Mouse (Mus musculus) embryonic stem cell, embryonic (primary cell): ENCODE data around the gene Hspb8.

Experiments
- CTCF ChIA-PET, 4 experiments: fragments of 300-600 bp in 2 of 4; fragments of 350-600 bp in 2 of 4; sonication (Branson Sonifier 250); formaldehyde crosslinking; loops; one replicate each; lab custom pipeline; 2022; ENCODE audit warnings: inconsistent platforms in 2 of 4; lab: Charles Lee
- POLR2A ChIA-PET, 4 experiments: fragments of 300-600 bp in 2 of 4; fragments of 350-600 bp in 2 of 4; sonication (Branson Sonifier 250); formaldehyde crosslinking; loops; one replicate each; lab custom pipeline; 2022; ENCODE audit warnings: antibody characterized with exemption in 4 of 4, inconsistent platforms in 1 of 4; lab: Charles Lee

The Hspb8 gene

GRCm38 (mm10) chr5:116382646-116383045, 40.0 kb downstream of the Hspb8 start:
- CTCF ChIA-PET = interaction anchor here in 2 of 4 experiments (0.7 to 1.2 kb wide), 3 partner anchors 12 to 517 kb away, joined by 3 read pairs; no protein-coding TSS in a partner anchor
- POLR2A ChIA-PET = interaction anchor here (0.6 to 13.1 kb wide), 53 partner anchors 8 to 974 kb away, joined by 3 to 314 read pairs (median 5); partner anchors contain the start of genes Hspb8 (in 2 of the 4) and Wsb2 (in 1 of the 4)

GRCm38 (mm10) chr5:116381726-116382125, 40.9 kb downstream of the Hspb8 start:
- ChIA-PET CTCF (interaction anchor here in 1 of 4 experiments (1.2 kb wide), 1 partner anchor 516 kb away, joined by 3 read pairs; no protein-coding TSS in a partner anchor), POLR2A (interaction anchor here (0.7 to 13.1 kb wide), 39 partner anchors 9 to 349 kb away, joined by 3 to 314 read pairs (median 7); partner anchors contain the start of gene Hspb8 (in 2 of the 4))

GRCm38 (mm10) chr5:116381217-116381616, 41.4 kb downstream of the Hspb8 start:
- CTCF ChIA-PET = interaction anchor here in 2 of 4 experiments (0.6 to 1.2 kb wide), 7 partner anchors 60 to 1833 kb away, joined by 3 to 5 read pairs (median 3); no protein-coding TSS in a partner anchor
- POLR2A ChIA-PET = interaction anchor here (0.6 to 13.1 kb wide), 26 partner anchors 12 to 231 kb away, joined by 3 to 314 read pairs (median 8); partner anchors contain the start of gene Hspb8 (in 1 of the 4)

GRCm38 (mm10) chr5:116380384-116380783, 42.3 kb downstream of the Hspb8 start:
- ChIA-PET POLR2A (interaction anchor here in 3 of 4 experiments (0.5 to 13.1 kb wide), 23 partner anchors 14 to 1177 kb away, joined by 3 to 314 read pairs (median 5); partner anchors contain the start of gene Hspb8 (in 1 of the 3)), CTCF (interaction anchor here in 2 of 4 experiments (0.5 to 1.1 kb wide), 3 partner anchors 77 to 1462 kb away, joined by 3 read pairs; no protein-coding TSS in a partner anchor)

GRCm38 (mm10) chr5:116378872-116379271, 43.8 kb downstream of the Hspb8 start:
- CTCF ChIA-PET = interaction anchor here in 1 of 4 experiments (0.9 kb wide), 1 partner anchor 8 kb away, joined by 3 read pairs; no protein-coding TSS in a partner anchor
- POLR2A ChIA-PET = interaction anchor here in 3 of 4 experiments (0.7 to 13.1 kb wide), 8 partner anchors 8 to 970 kb away, joined by 3 to 314 read pairs (median 3); no protein-coding TSS in a partner anchor

GRCm38 (mm10) chr5:116367923-116368322, 54.7 kb downstream of the Hspb8 start:
- CTCF ChIA-PET = no interaction called here
- POLR2A ChIA-PET = no interaction called here

- CTCF ChIA-PET = interaction anchor here in 1 of 4 experiments (0.6 kb wide), 1 partner anchor 56 kb away, joined by 3 read pairs; no protein-coding TSS in a partner anchor
- POLR2A ChIA-PET = interaction anchor here in 1 of 4 experiments (0.6 to 1.0 kb wide), 4 partner anchors 8 to 100 kb away, joined by 3 to 6 read pairs (median 4); no protein-coding TSS in a partner anchor
These were observed 55.6 kb downstream of the Hspb8 start for GRCm38 (mm10) chr5:116366889-116367682.

GRCm38 (mm10) chr5:116361342-116361741, 61.3 kb downstream of the Hspb8 start:
- CTCF ChIA-PET = interaction anchor here (0.5 to 2.5 kb wide), 17 partner anchors 8 to 238 kb away, joined by 3 to 13 read pairs (median 3); no protein-coding TSS in a partner anchor
- POLR2A ChIA-PET = interaction anchor here in 2 of 4 experiments (0.5 to 1.3 kb wide), 6 partner anchors 21 to 613 kb away, joined by 3 to 7 read pairs (median 3); no protein-coding TSS in a partner anchor

GRCm38 (mm10) chr5:116360751-116361150, 61.9 kb downstream of the Hspb8 start:
- CTCF ChIA-PET = interaction anchor here (0.5 to 2.5 kb wide), 16 partner anchors 7 to 237 kb away, joined by 3 to 13 read pairs (median 3); no protein-coding TSS in a partner anchor
- POLR2A ChIA-PET = interaction anchor here in 2 of 4 experiments (0.5 to 1.3 kb wide), 5 partner anchors 21 to 612 kb away, joined by 3 to 7 read pairs (median 3); no protein-coding TSS in a partner anchor
